Mouse (Mus musculus) CH12.LX (cell line): Measurements from ENCODE around the gene Zfp128. TPM values are rescaled to one million over a fixed set of nuclear protein-coding genes. Genes with fewer than 3 reads are reported as not detected.

Experiments
- DNase-seq: peaks from one replicate; pipeline ENCODE4 v3.0.0-alpha.2; 2013; ENCODE audit errors: extremely low read depth
- H3K27ac ChIP-seq: 2 replicates; pipeline ENCODE4 v1.5.1; 2012; ENCODE audit warnings: low read depth, mild to moderate bottlenecking, control low read depth, moderate library complexity; ENCODE audit not compliant: insufficient read depth
- H3K27me3 ChIP-seq: replicated peaks from 2 replicates; pipeline ENCODE3; 2012; ENCODE audit warnings: inconsistent platforms
- H3K36me3 ChIP-seq, 2 experiments: replicated peaks in 1 of 2; 2 replicates each; pipeline versions ENCODE3 to v1.6.1; 2012; ENCODE audit warnings: inconsistent platforms in 1 of 2, low read length in 1 of 2, mild to moderate bottlenecking in 1 of 2, mixed read lengths in 1 of 2, moderate library complexity in 1 of 2; ENCODE audit not compliant: control insufficient read depth in 1 of 2, insufficient read depth in 1 of 2
- H3K4me1 ChIP-seq, 2 experiments: 2 replicates each; pipeline ENCODE4 v1.6.1; 2012; ENCODE audit warnings: inconsistent platforms in 1 of 2, moderate library complexity in 1 of 2; ENCODE audit not compliant: insufficient read depth in 2 of 2, control insufficient read depth in 1 of 2
- H3K4me2 ChIP-seq: 2 replicates; pipeline ENCODE4 v1.6.1; 2012; ENCODE audit warnings: low read depth, mild to moderate bottlenecking, control low read depth; ENCODE audit not compliant: poor library complexity, insufficient read depth, severe bottlenecking
- H3K4me3 ChIP-seq, 3 experiments: fragments of 150-350 bp in 1 of 3; sonication (generic) in 1 of 3; replicated peaks in 1 of 3; 2 replicates each; pipeline versions ENCODE3 to v1.5.1; 2011 to 2012; ENCODE audit warnings: low read depth in 2 of 3, low read length in 2 of 3, mild to moderate bottlenecking in 2 of 3, moderate library complexity in 2 of 3, control low read depth in 1 of 3, improper control_type of control experiment in 1 of 3, inconsistent platforms in 1 of 3, mixed read lengths in 1 of 3; ENCODE audit not compliant: poor library complexity in 1 of 3
- H3K79me2 ChIP-seq: replicated peaks from 2 replicates; pipeline ENCODE4 v1.6.1; 2012; ENCODE audit warnings: mild to moderate bottlenecking, moderate library complexity; ENCODE audit not compliant: control insufficient read depth, poor library complexity, insufficient read depth, severe bottlenecking; ENCODE audit errors: extremely low read depth
- H3K9ac ChIP-seq: 2 replicates; pipeline ENCODE4 v1.6.1; 2012; ENCODE audit warnings: low read depth, mild to moderate bottlenecking, control low read depth, moderate library complexity; ENCODE audit not compliant: insufficient read depth
- H3K9me3 ChIP-seq: replicated peaks from 2 replicates; pipeline ENCODE3; 2012; ENCODE audit warnings: low read length, inconsistent platforms, mixed read lengths
- CHD1 ChIP-seq: IDR thresholded peaks from 2 replicates; pipeline ENCODE4 v1.6.1; 2012; ENCODE audit warnings: low read depth, low read length, improper control_type of control experiment, inconsistent platforms
- CHD2 ChIP-seq: IDR thresholded peaks from 2 replicates; pipeline ENCODE4 v1.6.1; 2011; ENCODE audit warnings: low read length, improper control_type of control experiment
- ELF1 ChIP-seq: IDR thresholded peaks from 2 replicates; pipeline ENCODE4 v1.6.1; 2014; ENCODE audit warnings: low read depth, mild to moderate bottlenecking, inconsistent platforms, low read length, improper control_type of control experiment
- EP300 ChIP-seq: IDR thresholded peaks from 2 replicates; pipeline ENCODE4 v1.6.1; 2011; ENCODE audit warnings: low read length, improper control_type of control experiment
- GABPA ChIP-seq: IDR thresholded peaks from 2 replicates; pipeline ENCODE4 v1.6.1; 2012; ENCODE audit warnings: low read depth, low read length, improper control_type of control experiment, inconsistent platforms; ENCODE audit not compliant: insufficient replicate concordance
- HCFC1 ChIP-seq: IDR thresholded peaks from 2 replicates; pipeline ENCODE4 v1.6.1; 2012; ENCODE audit warnings: low read depth, mild to moderate bottlenecking, inconsistent platforms, low read length, improper control_type of control experiment
- IRF4 ChIP-seq: IDR thresholded peaks from 2 replicates; pipeline ENCODE4 v1.6.1; 2014; ENCODE audit warnings: low read depth, mild to moderate bottlenecking, inconsistent platforms, low read length, improper control_type of control experiment
- JUN ChIP-seq: IDR thresholded peaks from 2 replicates; pipeline ENCODE4 v1.6.1; 2011; ENCODE audit warnings: low read depth, mild to moderate bottlenecking, low read length, improper control_type of control experiment, moderate library complexity; ENCODE audit not compliant: insufficient read depth
- JUND ChIP-seq: conservative IDR thresholded peaks from 2 replicates; pipeline ENCODE4 v1.6.1; 2011; ENCODE audit warnings: low read depth, low read length, improper control_type of control experiment
- KAT2A ChIP-seq: IDR thresholded peaks from 2 replicates; pipeline ENCODE4 v1.6.1; 2012; ENCODE audit warnings: low read length, improper control_type of control experiment, inconsistent platforms; ENCODE audit not compliant: insufficient replicate concordance
- MAX ChIP-seq: IDR thresholded peaks from 2 replicates; pipeline ENCODE4 v1.6.1; 2011; ENCODE audit warnings: low read length, improper control_type of control experiment
- MEF2A ChIP-seq: IDR thresholded peaks from 2 replicates; pipeline ENCODE4 v1.6.1; 2014; ENCODE audit warnings: low read depth, mild to moderate bottlenecking, inconsistent platforms, low read length, improper control_type of control experiment, borderline replicate concordance
- MXI1 ChIP-seq: IDR thresholded peaks from 2 replicates; pipeline ENCODE4 v1.6.1; 2011; ENCODE audit warnings: mild to moderate bottlenecking, low read depth, low read length, improper control_type of control experiment
- MYC ChIP-seq: IDR thresholded peaks from 2 replicates; pipeline ENCODE4 v1.6.1; 2011; ENCODE audit warnings: low read depth, mild to moderate bottlenecking, improper control_type of control experiment, low read length
- NRF1 ChIP-seq: IDR thresholded peaks from 2 replicates; pipeline ENCODE4 v1.6.1; 2014; ENCODE audit warnings: low read depth, mild to moderate bottlenecking, inconsistent platforms, low read length, improper control_type of control experiment, moderate library complexity
- POLR2A ChIP-seq: IDR thresholded peaks from 2 replicates; pipeline ENCODE4 v1.6.1; 2011; ENCODE audit warnings: low read depth, mild to moderate bottlenecking, improper control_type of control experiment, low read length
- POLR2AphosphoS2 ChIP-seq: IDR thresholded peaks from 2 replicates; pipeline ENCODE4 v1.6.1; 2011; ENCODE audit warnings: low read depth, low read length, improper control_type of control experiment
- SIN3A ChIP-seq: IDR thresholded peaks from 2 replicates; pipeline ENCODE4 v1.6.1; 2012; ENCODE audit warnings: low read length, improper control_type of control experiment, inconsistent platforms
- TBP ChIP-seq: conservative IDR thresholded peaks from 2 replicates; pipeline ENCODE4 v1.6.1; 2011; ENCODE audit warnings: low read depth, low read length, improper control_type of control experiment
- TCF12 ChIP-seq: IDR thresholded peaks from 2 replicates; pipeline ENCODE4 v1.6.1; 2014; ENCODE audit warnings: low read depth, mild to moderate bottlenecking, inconsistent platforms, low read length, improper control_type of control experiment
- USF2 ChIP-seq: conservative IDR thresholded peaks from 2 replicates; pipeline ENCODE4 v1.6.1; 2011; ENCODE audit warnings: low read depth, low read length, improper control_type of control experiment
- ZKSCAN1 ChIP-seq: IDR thresholded peaks from 2 replicates; pipeline ENCODE4 v1.6.1; 2012; ENCODE audit warnings: low read depth, inconsistent platforms, low read length, improper control_type of control experiment, borderline replicate concordance
- ZMIZ1 ChIP-seq: IDR thresholded peaks from 2 replicates; pipeline ENCODE4 v1.6.1; 2012; ENCODE audit warnings: low read depth, mild to moderate bottlenecking, inconsistent platforms, low read length, improper control_type of control experiment
- dilution Hi-C: fragments of 300-500 bp; cut with MboI; formaldehyde crosslinking; loops from 2 replicates; pipeline ENCODE4 v1.14.3; 2020; ENCODE audit warnings: low sequenced_read_pairs; ENCODE audit not compliant: extremely low pct_unique_long_range_greater_than_20kb, extremely low pct_ligation_motif_present
- in situ Hi-C: fragments of 300-500 bp; cut with MboI; formaldehyde crosslinking; loops from 3 replicates; pipeline ENCODE4 v1.14.3; 2019; ENCODE audit warnings: low sequenced_read_pairs, low pct_ligation_motif_present, low pct_unique_long_range_greater_than_20kb, mixed read lengths
- polyA plus RNA-seq: library from polyadenylated mRNA; unstranded; fragments of >175 nt; gene quantifications from 2 replicates; pipeline ENCODE4 v1.2.1, GENCODE M21; 2012; ENCODE audit warnings: low read depth; ENCODE audit not compliant: insufficient read length
- total RNA-seq, 2 experiments: library from RNA; depleted of rRNA; stranded (reverse); fragments of 300-350 nt in 1 of 2; fragments of >200 nt in 1 of 2; gene quantifications; 2 replicates each; pipeline ENCODE4 v1.2.3; 2012 to 2014

Gene Zfp128
- total and polyA plus RNA-seq, 3 experiments: 0.61 to 1.4 (median 1.2) TPM

DNA sequence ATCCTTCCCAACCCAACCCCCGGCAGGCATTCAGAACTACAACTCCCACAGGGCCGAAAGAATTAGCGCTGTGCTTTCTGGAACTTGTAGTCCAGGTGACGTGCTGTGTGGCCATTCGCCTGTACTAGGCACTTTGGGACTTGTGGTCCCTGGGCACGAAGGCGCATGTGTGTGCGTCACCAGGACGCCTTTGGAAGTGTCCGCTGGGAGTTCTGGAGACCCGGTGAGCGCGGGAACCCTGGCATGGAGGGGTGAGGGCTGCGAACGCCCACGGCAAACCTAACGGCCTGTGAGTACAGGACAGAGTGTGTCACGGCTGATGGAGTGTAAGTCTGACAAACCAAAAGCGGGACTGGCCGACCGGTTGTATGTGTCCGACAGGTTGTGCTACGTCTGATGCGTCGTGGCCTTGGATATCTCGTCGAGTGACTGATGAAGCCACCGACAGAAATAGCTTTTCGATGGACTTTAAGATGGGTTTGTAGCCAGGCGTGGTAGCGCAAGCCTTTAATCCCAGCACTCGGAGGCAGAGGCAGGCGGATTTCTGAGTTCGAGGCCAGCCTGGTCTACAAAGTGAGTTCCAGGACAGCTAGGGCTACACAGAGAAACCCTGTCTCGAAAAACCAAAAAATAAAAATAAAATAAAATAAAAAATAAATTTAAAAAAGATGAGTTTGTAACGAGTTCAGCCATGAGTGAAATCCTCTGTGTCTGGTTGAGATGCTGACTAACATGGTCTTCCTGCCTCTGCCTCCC lies 16.9 kb downstream of the Zfp128 start, which contains the start of gene Zscan22:
Gene Zscan22 (plus strand): TSS at position 161 of the 756 bp plus-strand sequence.
- dilution Hi-C loops: no loop called here
- TF ChIP-seq TBP (no peak), ELF1 (peak; percentile 77), EP300 (no peak), TCF12 (peak; percentile 66), ZKSCAN1 (no peak), MAX (peak; percentile 67), CHD2 (peak; percentile 87), SIN3A (peak; percentile 75), MEF2A (peak; percentile 42; the same call in 1 of the 2 replicates), HCFC1 (peak; percentile 100), MYC (peak; percentile 59), MXI1 (peak; percentile 80), KAT2A (peak; percentile 100), NRF1 (peak; percentile 83), USF2 (no peak), JUND (no peak), JUN (no peak), POLR2A (peak; percentile 70; the same call in 1 of the 2 replicates), CHD1 (no peak), GABPA (peak; percentile 94; the same call in 1 of the 2 replicates), ZMIZ1 (no peak), POLR2AphosphoS2 (no peak; the same call in 1 of the 2 replicates), IRF4 (no peak)
- TF ChIP-seq, all 38 proteins: peak for 13
- Histone ChIP-seq H3K27ac (no peak within 1 kb of the TSS), H3K4me3 (peak within 1 kb of the TSS; percentile 59 to 84 (median 70)), H3K79me2 (peaks cover 11% of the 10 kb centered on the region), H3K9ac (peak within 1 kb of the TSS; percentile 16), H3K36me3 (peaks cover 3 to 19% of the 10 kb centered on the region in 2 experiments), H3K4me1 (peaks cover 5 to 17% of the 10 kb centered on the region in 2 experiments; a peak in 3 of 4 replicates), H3K9me3 (no peaks in the 10 kb centered on the region), H3K27me3 (no peaks in the 10 kb centered on the region), H3K4me2 (peak within 1 kb of the TSS; percentile 30)
- in situ Hi-C loops: no loop called here
- peak; percentile 96 for DNase-seq
